Mouse (Mus musculus): Measurements from ENCODE around the gene Dnase2b. TPM values are rescaled to one million over a fixed set of nuclear protein-coding genes. Genes with fewer than 3 reads are reported as not detected.

Gene Dnase2b
- total and polyA plus RNA-seq, 2 experiments from 2014 or later = not detected

DNA sequence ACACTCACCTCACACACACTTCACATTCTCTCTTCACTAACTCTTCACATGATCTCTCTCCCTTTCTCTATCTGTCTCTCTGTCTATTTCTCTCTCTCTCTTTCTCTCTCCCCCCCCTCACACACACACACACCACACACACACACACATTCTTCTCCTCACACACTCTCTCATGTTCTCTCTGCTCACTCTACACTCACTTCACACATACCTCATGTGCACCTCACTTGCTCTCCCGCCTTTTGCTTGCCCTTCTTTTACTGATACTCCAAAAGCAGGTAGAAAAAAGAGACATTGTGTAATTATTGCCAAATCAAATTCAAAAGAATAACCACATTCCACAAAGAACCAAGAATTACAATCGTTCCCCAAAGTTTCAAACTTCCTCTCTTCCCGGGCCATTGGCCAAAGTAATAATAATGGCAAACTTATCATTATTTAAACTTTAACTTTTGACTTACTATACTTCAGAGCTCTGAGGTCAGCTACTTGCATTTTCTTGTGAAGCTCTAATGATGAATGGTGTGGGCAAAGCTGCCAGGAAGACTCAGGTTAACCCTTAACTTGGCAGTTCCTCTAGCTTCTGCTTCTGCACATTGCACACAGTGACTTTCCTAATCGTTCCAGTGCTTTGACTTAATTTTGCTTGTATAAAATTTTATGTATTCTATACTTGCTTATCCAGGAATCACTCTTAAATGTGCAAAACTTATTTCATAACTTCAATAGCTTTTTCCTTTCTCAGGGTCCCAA is 74.7 kb downstream of the Dnase2b start:
- WGBS = 57% methylated on average over 4 of the region's 4 CpGs
- DNase-seq (ENCODE audit: low spot score) = no peak
- Histone ChIP-seq H3K4me2 (ENCODE audit: low read depth, low read length) (no peak overlapping the region), H3K36me3 (replicated peaks; ENCODE audit: control insufficient read depth, insufficient read depth, low read length) (no peaks in the 10 kb centered on the region), H3K9me3 (replicated peaks; ENCODE audit: control insufficient read depth, low read length) (no peaks in the 10 kb centered on the region), H3K9ac (replicated peaks; ENCODE audit: low read depth, low read length) (no peak overlapping the region), H3K4me3 (ENCODE audit: low read depth, low read length) (no peak overlapping the region), H3K4me1 (ENCODE audit: control insufficient read depth, insufficient read depth) (no peaks in the 10 kb centered on the region), H3K27me3 (ENCODE audit: control insufficient read depth, insufficient read depth, low read length) (no peaks in the 10 kb centered on the region), H3K27ac (ENCODE audit: low read depth) (no peak overlapping the region)
- TF ChIP-seq CTCF (IDR thresholded peaks at IDR 0.05; ENCODE audit: low read depth) (no peak), EP300 (IDR thresholded peaks at IDR 0.05; ENCODE audit: low read depth) (no peak)
- ATAC-seq (ENCODE audit: insufficient read depth, low read depth) = no peak

DNA sequence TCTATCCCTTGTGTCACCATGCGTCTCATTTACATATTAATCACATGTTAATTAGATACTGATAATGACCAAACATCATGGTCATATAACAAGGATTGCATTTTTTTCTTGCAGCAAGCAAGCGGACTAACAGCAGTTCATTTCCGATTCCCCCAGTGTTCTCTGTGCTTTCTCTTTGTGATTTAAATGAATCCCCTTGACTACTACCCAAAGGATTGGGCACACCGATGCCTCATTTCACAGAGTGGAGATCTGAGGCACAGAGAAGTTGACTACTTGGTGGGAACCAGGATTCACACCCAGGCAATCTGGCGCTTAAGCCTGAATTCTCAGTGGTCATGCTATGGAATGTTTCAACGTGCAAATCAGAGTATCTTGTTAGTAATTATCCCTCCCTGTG is 80.4 kb downstream of the Dnase2b start:
- Histone ChIP-seq H3K4me1 (ENCODE audit: control insufficient read depth, insufficient read depth) (no peaks in the 10 kb centered on the region), H3K27ac (ENCODE audit: low read depth) (no peak overlapping the region), H3K9ac (replicated peaks; ENCODE audit: low read depth, low read length) (no peak overlapping the region), H3K36me3 (replicated peaks; ENCODE audit: control insufficient read depth, insufficient read depth, low read length) (no peaks in the 10 kb centered on the region), H3K9me3 (replicated peaks; ENCODE audit: control insufficient read depth, low read length) (no peaks in the 10 kb centered on the region), H3K4me3 (ENCODE audit: low read depth, low read length) (no peak overlapping the region), H3K27me3 (ENCODE audit: control insufficient read depth, insufficient read depth, low read length) (no peaks in the 10 kb centered on the region), H3K4me2 (ENCODE audit: low read depth, low read length) (no peak overlapping the region)
- DNase-seq (ENCODE audit: low spot score) (no peak), ATAC-seq (ENCODE audit: insufficient read depth, low read depth) (no peak)
- WGBS = 60% methylated on average over 6 of the region's 6 CpGs
- TF ChIP-seq CTCF (IDR thresholded peaks at IDR 0.05; ENCODE audit: low read depth) (no peak), EP300 (IDR thresholded peaks at IDR 0.05; ENCODE audit: low read depth) (no peak)

Other genes starting within 250 kb of the Dnase2b start
- gene Ssx2ip, start 211.0 kb downstream of the Dnase2b start, total RNA-seq (2014; rRNA removed; ENCODE audit: low replicate concordance) = 6.4 and 13.8 TPM in 2 replicates
- gene Ssx2ip, start 211.0 kb downstream of the Dnase2b start, polyA plus RNA-seq (2015; fragmentation: Nextera tagmentation; extraction: Ambion mirVana) = 7.3 and 7.6 TPM in 2 replicates
- 4.2 and 11.4 TPM in 2 replicates for gene Ctbs, start 165.8 kb downstream of the Dnase2b start, total RNA-seq (2014; rRNA removed; ENCODE audit: low replicate concordance)
- 6.6 and 7.4 TPM in 2 replicates for gene Ctbs, start 165.8 kb downstream of the Dnase2b start, polyA plus RNA-seq (2015; fragmentation: Nextera tagmentation; extraction: Ambion mirVana)
- gene Spata1, start 115.8 kb downstream of the Dnase2b start, total RNA-seq (2014; rRNA removed; ENCODE audit: low replicate concordance) = 0.23 and 0.81 TPM in 2 replicates
- 4.1 and 4.4 TPM in 2 replicates for gene Spata1, start 115.8 kb downstream of the Dnase2b start, polyA plus RNA-seq (2015; fragmentation: Nextera tagmentation; extraction: Ambion mirVana)
- gene Gng5, start 115.8 kb downstream of the Dnase2b start, total RNA-seq (2014; rRNA removed; ENCODE audit: low replicate concordance) = 349 and 380 TPM in 2 replicates
- gene Gng5, start 115.8 kb downstream of the Dnase2b start, polyA plus RNA-seq (2015; fragmentation: Nextera tagmentation; extraction: Ambion mirVana) = 1,164 and 1,272 TPM in 2 replicates
- 17.0 and 17.8 TPM in 2 replicates for gene Rpf1, start 94.2 kb downstream of the Dnase2b start, total RNA-seq (2014; rRNA removed; ENCODE audit: low replicate concordance)
- 27.3 and 30.7 TPM in 2 replicates for gene Rpf1, start 94.2 kb downstream of the Dnase2b start, polyA plus RNA-seq (2015; fragmentation: Nextera tagmentation; extraction: Ambion mirVana)
- gene Uox, start 45.2 kb downstream of the Dnase2b start, total RNA-seq (2014; rRNA removed; ENCODE audit: low replicate concordance) = 1.6 and 4.5 TPM in 2 replicates
- gene Uox, start 45.2 kb downstream of the Dnase2b start, polyA plus RNA-seq (2015; fragmentation: Nextera tagmentation; extraction: Ambion mirVana) = 0.05 and 0.10 TPM in 2 replicates
- gene 4930503B20Rik, start 35.7 kb upstream of the Dnase2b start, total RNA-seq (2014; rRNA removed; ENCODE audit: low replicate concordance) = not detected in 2 replicates
- 0.22 TPM in 1 of 2 replicates, not detected in the other for gene 4930503B20Rik, start 35.7 kb upstream of the Dnase2b start, polyA plus RNA-seq (2015; fragmentation: Nextera tagmentation; extraction: Ambion mirVana)
- 0.42 and 3.6 TPM in 2 replicates for gene Samd13, start 70.0 kb upstream of the Dnase2b start, total RNA-seq (2014; rRNA removed; ENCODE audit: low replicate concordance)
- 1.8 and 2.8 TPM in 2 replicates for gene Samd13, start 70.0 kb upstream of the Dnase2b start, polyA plus RNA-seq (2015; fragmentation: Nextera tagmentation; extraction: Ambion mirVana)
- gene Prkacb, start 197.4 kb upstream of the Dnase2b start, total RNA-seq (2014; rRNA removed; ENCODE audit: low replicate concordance) = 53.1 and 58.6 TPM in 2 replicates
- gene Prkacb, start 197.4 kb upstream of the Dnase2b start, polyA plus RNA-seq (2015; fragmentation: Nextera tagmentation; extraction: Ambion mirVana) = 38.0 and 41.7 TPM in 2 replicates
- gene Ttll7, start 236.8 kb upstream of the Dnase2b start, total RNA-seq (2014; rRNA removed; ENCODE audit: low replicate concordance) = 6.6 and 6.7 TPM in 2 replicates
- gene Ttll7, start 236.8 kb upstream of the Dnase2b start, polyA plus RNA-seq (2015; fragmentation: Nextera tagmentation; extraction: Ambion mirVana) = 1.2 and 1.5 TPM in 2 replicates

Measured in heart, postnatal 0 days (tissue).